Mouse (Mus musculus) E14TG2a.4 (cell line): ENCODE results near the gene Cnn1.

Experiments used
- CTCF ChIP-seq: conservative IDR thresholded peaks from 2 replicates; pipeline ENCODE4 v1.5.1; 2014; ENCODE audit warnings: low read length
- POU5F1 ChIP-seq: IDR thresholded peaks from 2 replicates; pipeline ENCODE4 v1.6.1; 2014; ENCODE audit warnings: low read length, borderline replicate concordance

DNA sequence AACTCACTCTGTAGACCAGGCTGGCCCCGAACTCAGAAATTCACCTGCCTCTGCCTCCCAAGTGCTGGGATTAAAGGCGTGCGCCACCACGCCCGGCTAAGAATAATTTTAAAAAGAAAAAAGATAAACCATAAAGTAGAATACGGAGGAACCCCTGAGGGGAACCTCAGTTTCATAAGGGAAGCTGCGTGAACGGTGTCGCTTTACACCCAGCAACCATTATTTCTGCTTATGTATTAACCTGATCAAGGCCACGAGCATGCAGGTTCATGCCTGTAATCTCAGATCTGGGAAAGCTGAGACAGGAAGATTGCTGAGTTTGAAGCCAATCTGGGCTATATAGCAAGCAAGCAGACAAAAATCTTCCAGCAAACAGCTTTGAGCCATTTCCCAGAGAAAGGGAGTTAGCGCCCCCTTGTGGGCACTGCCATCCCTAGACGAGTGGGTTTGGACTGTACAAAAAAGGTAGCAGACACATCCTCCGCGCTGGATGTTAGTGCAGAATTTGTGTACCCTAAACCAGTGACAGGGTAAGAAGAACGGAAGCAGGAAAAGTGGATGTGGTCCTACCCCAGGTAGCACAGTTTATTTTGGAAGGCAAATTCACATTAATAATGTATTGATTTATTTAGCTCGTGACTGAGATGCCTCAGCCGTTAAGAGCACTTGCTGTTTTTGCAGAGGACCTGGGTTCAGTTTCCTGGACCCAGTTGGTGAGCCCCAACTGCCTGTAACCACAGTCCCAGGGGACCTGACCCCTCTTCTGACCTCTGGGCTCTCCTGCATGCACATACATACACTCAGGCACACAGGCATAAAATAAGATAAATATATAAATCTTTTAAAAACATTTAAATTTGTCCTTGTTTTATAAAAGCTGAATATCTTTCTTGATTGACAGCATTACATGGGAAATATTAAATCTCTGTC, 44.4 kb downstream of the Cnn1 start:
- TF ChIP-seq CTCF (peak; percentile 93), POU5F1 (no peak)
